Mouse (Mus musculus): ENCODE measurements around the gene Rmnd5a.

GRCm38 (mm10) chr6:71427996-71428725 lies 12.3 kb downstream of the Rmnd5a start:
- TF ChIP-seq CTCF (conservative IDR thresholded peaks at IDR 0.05; ENCODE audit: low read length) (no peak), NANOG (IDR thresholded peaks at IDR 0.05; ENCODE audit: borderline replicate concordance, low read length) (no peak), POU5F1 (IDR thresholded peaks at IDR 0.05; ENCODE audit: borderline replicate concordance, low read length) (no peak)

Data from E14TG2a.4 (cell line).